Mouse (Mus musculus): ENCODE results near the gene Tmod4. TPM values are rescaled to one million over a fixed set of nuclear protein-coding genes. Genes with fewer than 3 reads are reported as not detected.

The Tmod4 gene
- polyA plus RNA-seq, 1 experiment from 2014 or later = 1.9 TPM

DNA sequence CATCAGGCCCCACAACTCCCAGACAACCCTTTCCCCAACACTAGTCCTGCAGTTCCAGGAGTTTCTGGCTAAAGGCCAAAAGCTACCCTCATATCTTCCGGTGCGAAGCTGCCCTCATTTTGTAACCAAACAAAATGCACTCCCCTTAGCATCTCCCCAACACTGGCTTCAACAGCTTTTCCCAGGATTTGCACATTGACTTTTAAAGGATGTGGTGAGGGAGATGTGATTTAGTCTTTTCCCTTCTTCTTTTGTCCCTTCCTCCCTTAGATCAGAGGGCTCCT is 38.0 kb downstream of the Tmod4 start:
- H3K9me3 ChIP-seq = no peaks in the 10 kb centered on the region
- H3K36me3 ChIP-seq = peaks cover 36% of the 10 kb centered on the region
- H3K9ac ChIP-seq = peak overlapping the region; percentile 87; the same call in 1 of the 2 replicates
- H3K4me2 ChIP-seq (replicated peaks) = peak overlapping the region; percentile 86
- peaks cover 34% of the 10 kb centered on the region for H3K4me1 ChIP-seq
- no peaks in the 10 kb centered on the region for H3K27me3 ChIP-seq
- H3K4me3 ChIP-seq = peak overlapping the region; percentile 92
- WGBS = 21% methylated on average over 2 of the region's 2 CpGs
- no peak overlapping the region for H3K27ac ChIP-seq
- ATAC-seq (ENCODE audit: low FRiP score, low read depth) = no peak

DNA sequence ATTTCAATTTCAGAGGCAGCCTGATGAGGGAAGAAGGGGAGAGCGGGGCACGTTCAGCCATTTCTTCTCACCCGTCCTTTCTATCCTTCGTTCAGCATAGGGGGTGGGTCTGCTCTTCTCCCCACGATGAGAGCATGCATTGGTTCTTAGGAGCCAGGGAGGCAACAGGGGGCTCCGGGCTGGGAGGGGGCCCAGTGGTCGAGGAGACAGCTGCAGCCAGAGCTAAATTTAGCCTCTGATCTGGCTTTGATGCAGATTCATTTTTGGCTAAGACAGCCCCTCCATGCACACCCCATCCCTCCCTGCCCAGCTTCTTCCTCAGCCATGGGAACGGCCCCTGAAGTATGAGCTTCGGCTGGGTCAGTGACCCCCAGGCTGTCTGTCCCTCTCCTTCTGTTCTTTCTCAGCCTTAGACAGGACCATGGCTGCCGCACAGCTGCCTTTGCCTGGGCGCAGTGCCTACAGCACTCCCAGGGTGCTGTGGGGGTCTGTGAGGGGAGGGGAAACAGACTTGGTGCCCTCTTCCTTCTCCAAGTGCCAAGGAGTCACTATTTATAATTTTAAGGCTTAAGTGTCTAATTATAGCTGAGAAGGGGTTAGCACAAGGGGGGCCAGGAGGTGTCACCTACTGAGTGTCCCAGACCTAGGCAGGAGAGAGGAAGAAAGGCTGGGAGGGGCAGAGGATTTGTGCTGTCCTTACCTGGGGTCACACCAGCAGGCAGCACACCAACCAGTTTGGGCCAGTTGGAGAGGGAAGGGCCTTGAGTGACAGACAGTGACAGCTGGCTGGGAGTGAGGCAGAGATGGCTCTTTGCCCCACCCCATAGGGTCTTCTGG is 39.4 kb downstream of the Tmod4 start:
- peak; percentile 17; the same call in 1 of the 2 replicates for ATAC-seq (ENCODE audit: low FRiP score, low read depth)
- H3K4me3 ChIP-seq = peak overlapping the region; percentile 92; the same call in 1 of the 2 replicates
- no peaks in the 10 kb centered on the region for H3K27me3 ChIP-seq
- WGBS = 55% methylated on average over 11 of the region's 11 CpGs
- peak overlapping the region; percentile 86 for H3K4me2 ChIP-seq (replicated peaks)
- H3K36me3 ChIP-seq = peaks cover 50% of the 10 kb centered on the region
- peaks cover 34% of the 10 kb centered on the region for H3K4me1 ChIP-seq
- H3K27ac ChIP-seq = peak overlapping the region; percentile 39; the same call in 1 of the 2 replicates
- no peaks in the 10 kb centered on the region for H3K9me3 ChIP-seq
- peak overlapping the region; percentile 31; the same call in 1 of the 2 replicates for H3K9ac ChIP-seq

DNA sequence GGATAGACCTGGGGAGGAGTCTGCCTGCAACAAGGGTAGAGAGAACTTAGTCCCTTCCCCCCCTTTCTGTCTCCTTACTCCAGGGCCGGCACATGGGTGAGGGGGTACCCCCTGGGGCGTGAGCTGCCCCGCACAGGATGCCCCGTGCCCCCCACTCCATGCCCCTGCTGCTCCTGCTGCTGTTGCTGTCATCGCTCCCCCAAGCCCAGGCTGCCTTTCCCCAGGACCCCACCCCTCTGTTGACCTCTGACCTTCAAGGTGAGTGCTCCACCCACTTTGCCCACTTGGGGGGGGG is 39.9 kb downstream of the Tmod4 start:
- no peak for ATAC-seq (ENCODE audit: low FRiP score, low read depth)
- Histone ChIP-seq H3K9ac (0 out of 2 replicates have a peak overlapping the region, but pooled peaks have one; percentile 31), H3K36me3 (peaks cover 55% of the 10 kb centered on the region), H3K27me3 (peaks cover 3% of the 10 kb centered on the region), H3K4me1 (peaks cover 34% of the 10 kb centered on the region), H3K27ac (no peak overlapping the region), H3K4me3 (no peak overlapping the region), H3K4me2 (replicated peaks) (peak overlapping the region; percentile 86; the same call in 1 of the 2 replicates), H3K9me3 (no peaks in the 10 kb centered on the region)
- WGBS = 71% methylated on average over 5 of the region's 5 CpGs

DNA sequence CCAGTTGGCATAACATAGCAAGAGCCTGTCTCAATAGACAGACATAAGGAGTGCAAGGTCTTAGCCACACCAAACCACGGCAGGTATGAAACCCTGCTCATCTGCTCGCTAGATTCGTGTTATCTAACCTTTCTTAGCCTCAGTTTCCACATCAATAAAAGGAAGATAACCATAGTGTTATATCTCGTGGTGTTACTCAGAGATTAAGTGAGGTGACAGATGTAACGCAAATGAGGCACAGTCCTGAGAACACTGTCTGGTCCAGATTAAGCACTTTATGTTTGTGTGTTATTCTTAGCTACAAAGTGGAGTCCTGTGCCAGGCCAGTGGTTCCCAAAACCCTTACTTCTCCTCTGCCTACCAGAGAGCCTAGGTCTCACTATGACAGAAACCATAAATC is 40.6 kb downstream of the Tmod4 start:
- no peak for ATAC-seq (ENCODE audit: low FRiP score, low read depth)
- no peaks in the 10 kb centered on the region for H3K9me3 ChIP-seq
- H3K27me3 ChIP-seq = peaks cover 9% of the 10 kb centered on the region
- no peak overlapping the region for H3K4me2 ChIP-seq (replicated peaks)
- peaks cover 62% of the 10 kb centered on the region for H3K36me3 ChIP-seq
- H3K9ac ChIP-seq = no peak overlapping the region
- 77% methylated on average over 5 of the region's 5 CpGs for WGBS
- H3K27ac ChIP-seq = no peak overlapping the region
- H3K4me3 ChIP-seq = no peak overlapping the region
- H3K4me1 ChIP-seq = peaks cover 29% of the 10 kb centered on the region

DNA sequence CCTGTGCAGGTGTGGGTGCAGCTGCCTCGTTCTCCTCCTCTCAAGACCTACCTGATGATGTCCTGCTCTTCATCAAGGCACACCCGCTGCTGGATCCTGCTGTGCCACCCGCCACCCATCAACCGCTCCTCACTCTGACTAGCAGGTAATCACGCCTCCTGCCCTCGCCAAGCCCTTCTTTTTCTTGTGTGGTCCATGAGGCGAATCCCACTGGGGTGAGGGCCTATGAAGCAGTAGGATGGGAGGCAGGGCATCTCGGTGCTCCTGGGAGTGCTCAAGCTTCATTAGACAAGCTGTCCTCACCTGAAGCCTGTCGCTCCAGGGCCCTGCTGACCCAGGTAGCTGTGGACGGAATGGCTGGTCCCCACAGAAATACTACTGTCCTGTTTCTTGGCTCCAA is 45.7 kb downstream of the Tmod4 start:
- Histone ChIP-seq H3K9me3 (no peaks in the 10 kb centered on the region), H3K4me3 (no peak overlapping the region), H3K9ac (no peak overlapping the region), H3K4me1 (peaks cover 21% of the 10 kb centered on the region), H3K27ac (no peak overlapping the region), H3K27me3 (peaks cover 53% of the 10 kb centered on the region), H3K36me3 (peaks cover 87% of the 10 kb centered on the region), H3K4me2 (replicated peaks) (no peak overlapping the region)
- no peak for ATAC-seq (ENCODE audit: low FRiP score, low read depth)
- 89% methylated on average over 10 of the region's 10 CpGs for WGBS

DNA sequence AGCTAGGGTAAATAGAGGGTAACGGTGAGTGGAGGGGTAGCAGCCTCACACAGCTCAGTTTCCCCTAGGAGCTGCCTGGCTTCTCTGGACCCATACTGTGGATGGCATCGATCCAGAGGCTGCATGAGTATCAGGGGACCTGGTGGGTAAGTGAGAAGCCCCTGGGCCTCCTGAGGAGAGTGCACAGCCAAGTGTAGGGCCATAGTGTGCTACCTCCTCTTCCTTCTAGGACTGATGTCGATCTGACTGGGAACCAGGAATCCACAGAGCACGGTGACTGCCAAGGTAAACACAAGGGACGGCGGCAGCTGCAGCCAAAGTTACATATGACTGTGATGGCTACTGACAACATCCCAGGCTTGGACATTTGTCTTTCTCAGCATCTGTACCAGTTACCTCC is 46.8 kb downstream of the Tmod4 start:
- Histone ChIP-seq H3K27ac (no peak overlapping the region), H3K4me3 (no peak overlapping the region), H3K4me1 (peaks cover 21% of the 10 kb centered on the region), H3K27me3 (peaks cover 53% of the 10 kb centered on the region), H3K9me3 (no peaks in the 10 kb centered on the region), H3K36me3 (peaks cover 78% of the 10 kb centered on the region), H3K4me2 (replicated peaks) (no peak overlapping the region), H3K9ac (no peak overlapping the region)
- 75% methylated on average over 6 of the region's 6 CpGs for WGBS
- ATAC-seq (ENCODE audit: low FRiP score, low read depth) = no peak

DNA sequence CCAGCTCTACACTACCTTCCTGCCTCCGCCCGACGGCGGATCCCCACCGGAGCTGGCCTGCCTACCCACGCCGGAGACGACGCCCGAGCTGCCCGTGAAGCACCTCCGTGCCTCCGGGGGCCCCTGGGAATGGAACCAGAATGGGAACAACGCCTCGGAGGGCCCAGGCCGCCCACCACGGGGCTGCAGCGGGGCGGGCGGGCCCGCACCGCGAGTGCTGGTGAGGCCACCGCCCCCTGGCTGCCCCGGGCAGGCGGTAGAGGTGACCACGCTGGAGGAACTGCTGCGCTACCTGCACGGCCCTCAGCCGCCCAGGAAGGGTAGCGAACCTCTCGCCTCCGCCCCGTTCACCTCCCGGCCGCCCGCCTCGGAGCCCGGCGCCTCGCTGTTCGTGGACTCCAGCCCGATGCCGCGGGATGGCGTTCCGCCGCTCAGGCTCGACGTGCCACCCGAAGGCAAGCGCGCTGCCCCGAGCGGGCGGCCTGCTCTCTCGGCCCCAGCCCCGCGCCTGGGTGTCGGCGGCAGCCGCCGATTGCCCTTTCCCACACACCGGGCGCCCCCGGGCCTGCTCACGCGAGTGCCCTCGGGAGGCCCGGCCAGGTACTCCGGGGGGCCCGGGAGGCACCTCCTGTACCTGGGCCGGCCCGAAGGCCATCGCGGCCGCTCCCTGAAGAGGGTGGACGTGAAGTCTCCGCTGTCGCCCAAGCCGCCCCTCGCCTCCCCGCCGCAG is 48.4 kb downstream of the Tmod4 start:
- Histone ChIP-seq H3K4me2 (replicated peaks) (peak overlapping the region; percentile 55; the same call in 1 of the 2 replicates), H3K27me3 (peaks cover 53% of the 10 kb centered on the region), H3K9ac (peak overlapping the region; percentile 61; the same call in 1 of the 2 replicates), H3K27ac (no peak overlapping the region), H3K4me3 (peak overlapping the region; percentile 33), H3K9me3 (no peaks in the 10 kb centered on the region), H3K36me3 (peaks cover 62% of the 10 kb centered on the region), H3K4me1 (peaks cover 21% of the 10 kb centered on the region)
- 24% methylated on average over 71 of the region's 84 CpGs for WGBS
- no peak for ATAC-seq (ENCODE audit: low FRiP score, low read depth)

DNA sequence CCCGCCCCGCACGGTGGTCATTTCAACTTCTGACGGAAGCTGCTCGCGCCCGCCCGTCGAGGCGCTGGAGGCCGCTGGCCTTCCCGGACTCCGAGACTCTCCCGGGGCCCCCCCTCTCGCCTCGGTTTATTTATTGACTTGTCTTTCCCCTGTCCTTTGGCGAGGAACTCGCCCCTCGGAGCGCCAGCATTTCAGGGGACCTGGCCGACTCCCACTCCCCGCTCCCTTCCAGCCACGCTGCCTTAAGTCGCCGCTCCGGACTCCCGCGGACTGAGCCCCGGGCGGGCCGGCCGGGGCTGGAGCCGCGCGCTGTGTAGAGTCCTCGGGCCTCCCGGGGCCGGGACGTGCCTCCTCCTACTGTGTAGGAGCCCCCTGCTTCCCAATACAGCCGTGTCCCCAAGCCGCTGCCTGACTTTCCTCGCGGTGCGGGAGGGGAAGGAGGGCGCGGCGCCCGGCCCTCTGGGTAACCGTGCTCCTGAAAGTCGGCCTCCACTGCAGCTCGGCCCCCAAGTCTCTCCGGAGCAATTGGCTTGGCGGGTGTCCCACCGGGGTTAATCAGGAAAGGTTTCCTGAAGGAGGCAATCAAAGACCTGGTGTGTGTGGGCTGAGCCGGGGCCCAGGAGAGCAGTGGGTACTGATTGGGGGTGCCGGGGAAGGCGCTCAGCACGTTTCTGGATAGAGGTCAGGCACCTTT is 49.1 kb downstream of the Tmod4 start:
- Histone ChIP-seq H3K27ac (no peak overlapping the region), H3K4me3 (peak overlapping the region; percentile 33), H3K9me3 (no peaks in the 10 kb centered on the region), H3K27me3 (peaks cover 53% of the 10 kb centered on the region), H3K4me1 (peaks cover 21% of the 10 kb centered on the region), H3K9ac (peak overlapping the region; percentile 61), H3K4me2 (replicated peaks) (peak overlapping the region; percentile 55), H3K36me3 (peaks cover 55% of the 10 kb centered on the region)
- no peak for ATAC-seq (ENCODE audit: low FRiP score, low read depth)
- WGBS = 10% methylated on average over 57 of the region's 58 CpGs

DNA sequence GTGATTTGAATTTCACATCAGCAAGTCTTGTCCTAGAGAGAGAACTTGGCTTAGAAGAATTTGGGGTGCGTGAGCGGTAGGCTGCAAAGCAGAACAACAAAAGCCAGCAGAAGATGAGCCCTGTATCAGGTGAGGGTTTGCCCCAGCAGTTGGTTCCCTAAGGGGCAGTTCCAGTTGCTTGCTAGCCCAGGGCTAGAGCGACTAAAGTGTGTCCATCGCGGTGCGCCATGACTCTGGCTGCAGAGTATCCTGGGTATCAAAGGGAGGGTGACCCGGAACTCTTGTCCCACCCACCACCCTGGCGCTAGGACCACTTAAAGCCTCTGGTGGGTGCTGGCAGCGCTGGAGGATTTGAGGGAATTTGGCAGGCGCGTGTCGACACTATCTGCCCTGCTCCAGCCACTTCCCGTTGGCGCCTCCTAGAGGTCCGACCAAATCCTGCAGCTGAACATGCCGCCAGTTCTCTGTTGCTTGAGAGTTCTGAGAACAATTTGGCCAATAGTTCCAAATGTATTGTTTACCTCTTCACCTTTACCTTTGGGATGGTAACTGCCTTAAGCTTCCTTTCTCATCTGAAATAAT is 49.8 kb downstream of the Tmod4 start:
- peak overlapping the region; percentile 5; the same call in 1 of the 2 replicates for H3K4me3 ChIP-seq
- H3K27me3 ChIP-seq = peaks cover 51% of the 10 kb centered on the region
- H3K9me3 ChIP-seq = no peaks in the 10 kb centered on the region
- no peak overlapping the region for H3K27ac ChIP-seq
- no peak overlapping the region for H3K9ac ChIP-seq
- peak overlapping the region; percentile 55 for H3K4me2 ChIP-seq (replicated peaks)
- peaks cover 21% of the 10 kb centered on the region for H3K4me1 ChIP-seq
- H3K36me3 ChIP-seq = peaks cover 48% of the 10 kb centered on the region
- 7% methylated on average over 16 of the region's 16 CpGs for WGBS
- ATAC-seq (ENCODE audit: low FRiP score, low read depth) = peak; percentile 55

DNA sequence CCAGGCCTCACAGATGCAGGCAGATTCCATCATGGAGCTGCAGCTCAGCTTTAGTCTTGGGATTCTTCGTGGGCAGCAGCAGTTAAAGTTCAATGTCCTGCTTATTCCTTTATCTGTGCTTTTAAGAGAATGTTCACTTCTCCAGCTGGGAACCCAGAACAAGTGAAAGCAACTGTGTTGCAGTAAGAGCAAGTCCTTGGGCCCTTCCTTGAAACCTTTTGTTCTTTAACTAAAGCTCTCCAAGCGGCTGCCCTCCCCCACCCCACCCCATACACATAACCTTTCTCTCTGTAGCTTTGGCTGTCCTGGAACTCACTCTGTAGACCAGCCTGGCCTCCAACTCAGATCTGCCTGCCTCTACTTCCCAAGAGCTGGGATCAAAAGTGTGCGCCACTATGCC is 52.2 kb downstream of the Tmod4 start:
- Histone ChIP-seq H3K36me3 (peaks cover 24% of the 10 kb centered on the region), H3K4me3 (no peak overlapping the region)
- WGBS = 75% methylated on average over 3 of the region's 3 CpGs

DNA sequence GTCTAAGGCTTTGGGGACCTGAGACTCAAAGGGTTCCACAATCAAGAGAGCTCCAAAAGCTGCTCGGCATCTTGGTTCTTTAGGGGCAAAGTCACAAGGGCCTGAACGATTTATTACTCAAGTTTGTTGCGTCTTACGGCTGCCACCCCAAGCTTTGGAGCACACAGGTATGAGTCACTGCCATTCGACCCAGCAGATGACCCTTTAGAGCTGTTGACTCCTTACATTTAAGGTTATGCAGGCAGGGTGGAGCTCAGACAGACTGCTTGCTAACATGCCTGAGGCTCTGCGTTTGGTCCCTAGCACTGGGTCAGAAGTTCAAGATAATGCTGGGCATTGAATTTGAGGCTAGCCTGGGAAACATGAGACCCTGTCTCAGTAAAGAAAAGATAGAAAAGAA is 53.3 kb downstream of the Tmod4 start:
- H3K9me3 ChIP-seq = no peaks in the 10 kb centered on the region
- peaks cover 15% of the 10 kb centered on the region for H3K4me1 ChIP-seq
- H3K9ac ChIP-seq = peak overlapping the region; percentile 39; the same call in 1 of the 2 replicates
- H3K27me3 ChIP-seq = peaks cover 16% of the 10 kb centered on the region
- ATAC-seq (ENCODE audit: low FRiP score, low read depth) = no peak
- H3K36me3 ChIP-seq = peaks cover 18% of the 10 kb centered on the region
- no peak overlapping the region for H3K4me3 ChIP-seq
- WGBS = 60% methylated on average over 6 of the region's 6 CpGs
- H3K27ac ChIP-seq = no peak overlapping the region
- H3K4me2 ChIP-seq (replicated peaks) = no peak overlapping the region

More for the DNA sequence above, 52.2 kb downstream of the Tmod4 start:
- H3K27ac ChIP-seq = no peak overlapping the region
- no peak overlapping the region for H3K4me2 ChIP-seq (replicated peaks)
- H3K27me3 ChIP-seq = peaks cover 27% of the 10 kb centered on the region
- H3K9me3 ChIP-seq = no peaks in the 10 kb centered on the region
- no peak for ATAC-seq (ENCODE audit: low FRiP score, low read depth)
- H3K4me1 ChIP-seq = peaks cover 21% of the 10 kb centered on the region
- H3K9ac ChIP-seq = no peak overlapping the region

All from limb, embryonic 13.5 days (tissue).